Mouse (Mus musculus): ENCODE results near the gene Eif4g2. TPM values are rescaled to one million over a fixed set of nuclear protein-coding genes. Genes with fewer than 3 reads are reported as not detected.
A peak's percentile ranks its signal among the peaks of the same experiment; 100 is the strongest.

Gene Eif4g2
- polyA plus RNA-seq, 1 experiment from 2014 or later, result 697 TPM

GRCm38 (mm10) chr7:111062971-111063370 lies 19.9 kb downstream of the Eif4g2 start:
- ATAC-seq (ENCODE audit: insufficient number of reproducible peaks, low FRiP score, low TSS enrichment, low read depth), result no peak
- no peak overlapping the region for H3K4me3 ChIP-seq
- no peak overlapping the region for H3K27ac ChIP-seq
- H3K4me2 ChIP-seq, result no peak overlapping the region
- H3K4me1 ChIP-seq, result peaks cover 6% of the 10 kb centered on the region; the same call in 1 of the 2 replicates
- peaks cover under 1% of the 10 kb centered on the region; the same call in 1 of the 2 replicates for H3K9me3 ChIP-seq
- peaks cover 5% of the 10 kb centered on the region for H3K36me3 ChIP-seq
- WGBS, result 91% methylated on average over 1 of the region's 1 CpGs
- H3K27me3 ChIP-seq, result no peaks in the 10 kb centered on the region
- H3K9ac ChIP-seq, result no peak overlapping the region

DNA sequence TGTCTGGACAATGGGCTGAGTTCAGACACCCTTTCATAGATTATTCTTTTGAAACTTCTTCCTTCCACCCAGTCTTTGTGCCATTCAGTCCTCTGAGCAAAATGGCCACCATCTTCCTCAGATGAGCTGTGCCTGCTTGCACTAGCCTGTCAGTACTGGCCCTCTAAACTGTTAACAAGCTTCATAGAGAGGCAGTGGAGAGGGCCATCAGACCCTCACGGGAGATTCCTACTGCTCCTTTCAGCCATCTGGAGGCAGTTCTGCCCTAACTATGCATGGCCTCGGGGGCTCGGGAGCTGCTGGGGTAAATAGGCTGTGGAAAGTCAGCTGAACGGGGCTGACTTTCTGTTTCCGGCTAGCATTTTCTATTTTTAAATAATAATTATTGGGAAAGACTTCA lies 23.3 kb downstream of the Eif4g2 start:
- H3K36me3 ChIP-seq, result peaks cover 28% of the 10 kb centered on the region
- no peak for ATAC-seq (ENCODE audit: insufficient number of reproducible peaks, low FRiP score, low TSS enrichment, low read depth)
- no peak overlapping the region for H3K4me3 ChIP-seq
- no peaks in the 10 kb centered on the region for H3K27me3 ChIP-seq
- H3K9ac ChIP-seq, result no peak overlapping the region
- peaks cover 6% of the 10 kb centered on the region; the same call in 1 of the 2 replicates for H3K4me1 ChIP-seq
- H3K9me3 ChIP-seq, result no peaks in the 10 kb centered on the region
- WGBS, result 36% methylated on average over 5 of the region's 5 CpGs
- no peak overlapping the region for H3K4me2 ChIP-seq
- H3K27ac ChIP-seq, result 0 out of 2 replicates have a peak overlapping the region, but pooled peaks have one; percentile 35

DNA sequence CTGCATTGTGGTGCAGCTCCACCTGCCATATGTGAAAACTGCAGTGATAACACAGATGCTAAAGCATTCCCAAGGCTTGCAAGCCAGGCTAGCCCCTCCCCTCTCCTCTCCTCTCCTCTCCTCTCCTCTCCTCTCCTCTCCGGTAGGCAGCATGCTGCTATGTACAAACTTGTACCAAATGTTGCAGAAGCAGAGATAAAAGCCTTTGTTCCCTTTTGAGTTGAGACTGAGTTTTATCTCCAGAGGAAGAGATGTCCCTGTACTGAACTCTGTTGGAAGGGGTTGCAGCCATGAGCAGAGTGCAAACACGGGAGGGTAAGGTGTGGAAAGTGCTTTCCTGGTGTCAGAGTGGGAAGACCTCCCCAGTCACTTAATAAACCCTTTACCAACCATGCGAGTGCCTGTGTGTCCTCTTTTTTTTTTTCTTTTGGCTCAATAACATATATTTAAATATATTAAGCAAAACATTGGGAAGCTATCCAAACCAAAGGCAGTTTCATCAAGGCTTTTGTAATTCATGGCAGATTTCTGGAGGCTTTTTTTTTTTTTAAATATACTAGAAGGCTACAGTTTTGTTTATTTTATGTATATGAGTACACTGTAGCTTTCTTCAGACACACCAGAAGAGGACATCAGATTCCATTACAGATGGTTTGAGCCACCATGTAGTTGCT lies 26.7 kb downstream of the Eif4g2 start:
- peaks cover 62% of the 10 kb centered on the region for H3K36me3 ChIP-seq
- no peaks in the 10 kb centered on the region for H3K9me3 ChIP-seq
- 70% methylated on average over 3 of the region's 3 CpGs for WGBS
- no peak overlapping the region for H3K9ac ChIP-seq
- H3K4me3 ChIP-seq, result no peak overlapping the region
- H3K4me1 ChIP-seq, result peaks cover 6% of the 10 kb centered on the region; the same call in 1 of the 2 replicates
- no peaks in the 10 kb centered on the region for H3K27me3 ChIP-seq
- H3K27ac ChIP-seq, result no peak overlapping the region
- no peak for ATAC-seq (ENCODE audit: insufficient number of reproducible peaks, low FRiP score, low TSS enrichment, low read depth)
- no peak overlapping the region for H3K4me2 ChIP-seq

DNA sequence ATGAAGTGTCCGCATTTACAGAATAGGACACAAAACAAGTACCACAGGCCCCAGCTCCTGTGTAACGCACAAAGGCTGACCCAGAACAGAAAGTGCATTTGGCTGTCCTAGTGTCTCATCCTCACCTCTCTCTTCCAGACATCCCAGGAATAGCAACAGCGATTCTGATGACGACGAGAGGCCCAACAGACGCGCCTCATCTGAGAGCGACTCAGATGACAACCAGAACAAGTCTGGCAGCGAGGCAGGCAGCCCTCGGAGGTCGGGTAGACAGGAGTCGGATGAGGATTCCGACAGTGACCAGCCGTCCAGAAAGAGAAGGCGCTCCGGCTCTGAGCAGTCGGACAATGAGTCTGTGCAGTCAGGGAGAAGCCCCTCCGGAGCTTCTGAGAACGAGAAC lies 27.6 kb downstream of the Eif4g2 start:
- Histone ChIP-seq H3K27me3 (no peaks in the 10 kb centered on the region), H3K4me3 (no peak overlapping the region), H3K9ac (no peak overlapping the region), H3K4me1 (peaks cover 6% of the 10 kb centered on the region; the same call in 1 of the 2 replicates), H3K4me2 (no peak overlapping the region), H3K9me3 (no peaks in the 10 kb centered on the region), H3K27ac (no peak overlapping the region), H3K36me3 (peaks cover 71% of the 10 kb centered on the region)
- WGBS, result 91% methylated on average over 19 of the region's 19 CpGs
- no peak for ATAC-seq (ENCODE audit: insufficient number of reproducible peaks, low FRiP score, low TSS enrichment, low read depth)

GRCm38 (mm10) chr7:111049652-111050421 lies 33.0 kb downstream of the Eif4g2 start:
- Histone ChIP-seq H3K27me3 (no peaks in the 10 kb centered on the region), H3K4me2 (no peak overlapping the region), H3K4me1 (no peaks in the 10 kb centered on the region), H3K9ac (no peak overlapping the region), H3K4me3 (no peak overlapping the region), H3K27ac (no peak overlapping the region), H3K9me3 (no peaks in the 10 kb centered on the region), H3K36me3 (peaks cover 91% of the 10 kb centered on the region)
- no peak for ATAC-seq (ENCODE audit: insufficient number of reproducible peaks, low FRiP score, low TSS enrichment, low read depth)
- 51% methylated on average over 6 of the region's 6 CpGs for whole genome bisulfite sequencing

DNA sequence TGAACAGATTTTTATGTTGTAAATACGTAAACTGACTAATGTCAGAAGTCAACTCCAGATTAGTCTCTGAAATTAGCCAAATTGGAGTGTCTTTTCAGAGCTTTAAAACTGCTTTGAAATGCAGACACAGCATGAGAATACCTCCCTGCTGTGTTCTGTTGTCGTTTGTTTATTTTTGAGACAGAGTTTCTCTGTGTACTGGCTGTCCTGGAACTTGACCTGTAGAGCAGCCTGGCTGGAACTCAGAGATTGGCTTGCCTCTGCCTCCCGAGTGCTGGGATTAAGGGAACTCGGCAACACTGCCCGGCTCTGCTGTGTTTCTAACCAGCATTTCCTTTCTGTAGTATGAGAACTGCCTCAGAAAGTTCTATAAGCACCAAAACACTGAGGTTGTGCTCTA lies 33.9 kb downstream of the Eif4g2 start:
- WGBS, result 90% methylated on average over 5 of the region's 5 CpGs
- H3K4me3 ChIP-seq, result no peak overlapping the region
- no peaks in the 10 kb centered on the region for H3K9me3 ChIP-seq
- ATAC-seq (ENCODE audit: insufficient number of reproducible peaks, low FRiP score, low TSS enrichment, low read depth), result no peak
- no peak overlapping the region for H3K27ac ChIP-seq
- no peak overlapping the region for H3K9ac ChIP-seq
- no peaks in the 10 kb centered on the region for H3K4me1 ChIP-seq
- H3K27me3 ChIP-seq, result no peaks in the 10 kb centered on the region
- H3K4me2 ChIP-seq, result no peak overlapping the region
- H3K36me3 ChIP-seq, result peaks cover 91% of the 10 kb centered on the region

GRCm38 (mm10) chr7:111029046-111029553 lies 53.7 kb downstream of the Eif4g2 start:
- Histone ChIP-seq H3K4me2 (peak overlapping the region; percentile 69), H3K9me3 (no peaks in the 10 kb centered on the region), H3K4me1 (peaks cover 9% of the 10 kb centered on the region), H3K4me3 (peak overlapping the region; percentile 91), H3K27ac (peak overlapping the region; percentile 96), H3K27me3 (no peaks in the 10 kb centered on the region), H3K36me3 (peaks cover 17% of the 10 kb centered on the region), H3K9ac (peak overlapping the region; percentile 69)
- under 1% methylated on average over 29 of the region's 29 CpGs for WGBS
- ATAC-seq (ENCODE audit: insufficient number of reproducible peaks, low FRiP score, low TSS enrichment, low read depth), result peak; percentile 68; the same call in 1 of the 2 replicates

GRCm38 (mm10) chr7:111028281-111029045 lies 54.4 kb downstream of the Eif4g2 start, which contains the start of gene Ctr9:
TSS of gene Ctr9 (plus strand) at chr7:111028951.
- WGBS, result 7% methylated on average over 45 of the region's 45 CpGs
- peak; percentile 93 for ATAC-seq (ENCODE audit: insufficient number of reproducible peaks, low FRiP score, low TSS enrichment, low read depth)

DNA sequence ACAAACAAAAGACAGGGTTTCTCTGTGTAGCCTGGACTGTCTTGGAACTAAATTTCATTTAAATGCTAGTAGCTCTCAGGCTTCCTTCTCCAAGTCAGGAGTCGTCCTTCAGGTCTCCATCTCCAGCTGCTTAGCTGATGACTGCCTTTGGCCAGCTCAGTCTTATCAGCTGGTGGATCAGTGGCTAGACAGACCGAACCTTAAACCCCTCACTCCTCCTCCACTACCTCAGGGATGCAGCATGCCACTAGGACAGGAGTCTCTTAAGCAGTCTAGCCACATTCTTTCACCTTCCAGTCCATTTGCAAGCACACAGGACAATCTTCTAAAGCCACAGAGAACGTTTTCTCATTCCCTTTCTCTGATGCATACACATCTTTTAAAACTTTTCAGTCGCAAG lies 57.9 kb downstream of the Eif4g2 start:
- H3K27ac ChIP-seq, result no peak overlapping the region

More at GRCm38 (mm10) chr7:111028281-111029045, 54.4 kb downstream of the Eif4g2 start, which contains the start of gene Ctr9:
- peak within 1 kb of the TSS; percentile 69 for H3K4me2 ChIP-seq
- H3K27me3 ChIP-seq, result no peaks in the 10 kb centered on the region
- H3K9me3 ChIP-seq, result no peaks in the 10 kb centered on the region
- H3K4me1 ChIP-seq, result peaks cover 9% of the 10 kb centered on the region
- peak within 1 kb of the TSS; percentile 69 for H3K9ac ChIP-seq
- peaks cover 15% of the 10 kb centered on the region; the same call in 1 of the 2 replicates for H3K36me3 ChIP-seq
- peak within 1 kb of the TSS; percentile 96 for H3K27ac ChIP-seq
- peak within 1 kb of the TSS; percentile 91 for H3K4me3 ChIP-seq

GRCm38 (mm10) chr7:111024068-111024594 lies 58.7 kb downstream of the Eif4g2 start:
- H3K4me3 ChIP-seq, result no peak overlapping the region
- H3K9me3 ChIP-seq, result no peaks in the 10 kb centered on the region
- no peak overlapping the region for H3K4me2 ChIP-seq
- no peak overlapping the region for H3K9ac ChIP-seq
- 0 out of 2 replicates have a peak, but pooled peaks cover 3% of the 10 kb centered on the region for H3K4me1 ChIP-seq
- H3K36me3 ChIP-seq, result no peaks in the 10 kb centered on the region
- no peaks in the 10 kb centered on the region for H3K27me3 ChIP-seq
- H3K27ac ChIP-seq, result no peak overlapping the region
- 38% methylated on average over 8 of the region's 8 CpGs for WGBS
- ATAC-seq (ENCODE audit: insufficient number of reproducible peaks, low FRiP score, low TSS enrichment, low read depth), result no peak

More for the DNA sequence above, 57.9 kb downstream of the Eif4g2 start:
- Histone ChIP-seq H3K36me3 (no peaks in the 10 kb centered on the region), H3K27me3 (no peaks in the 10 kb centered on the region), H3K4me1 (peaks cover 8% of the 10 kb centered on the region), H3K4me3 (no peak overlapping the region), H3K4me2 (no peak overlapping the region), H3K9me3 (no peaks in the 10 kb centered on the region), H3K9ac (no peak overlapping the region)
- WGBS, result 58% methylated on average over 4 of the region's 4 CpGs
- ATAC-seq (ENCODE audit: insufficient number of reproducible peaks, low FRiP score, low TSS enrichment, low read depth), result no peak

GRCm38 (mm10) chr7:111020814-111021213 lies 62.0 kb downstream of the Eif4g2 start:
- H3K4me3 ChIP-seq, result no peak overlapping the region
- H3K9ac ChIP-seq, result no peak overlapping the region
- H3K27ac ChIP-seq, result no peak overlapping the region
- WGBS, result 52% methylated on average over 4 of the region's 4 CpGs
- no peaks in the 10 kb centered on the region for H3K4me1 ChIP-seq
- no peaks in the 10 kb centered on the region for H3K27me3 ChIP-seq
- H3K36me3 ChIP-seq, result no peaks in the 10 kb centered on the region
- H3K9me3 ChIP-seq, result no peaks in the 10 kb centered on the region
- no peak overlapping the region for H3K4me2 ChIP-seq
- no peak for ATAC-seq (ENCODE audit: insufficient number of reproducible peaks, low FRiP score, low TSS enrichment, low read depth)

All from limb, embryonic 15.5 days (tissue).